Comparison of ENCODE assay signal across 9 mouse cellular contexts in genomic region chr13:44182544-44183191, GRCm38 (mm10).
DNase-seq lines count a peak whose midpoint lies in the region; ATAC-seq and TF ChIP-seq lines count a peak whose summit lies in the region.
"Had no signal": no experiment of that assay in that cellular context is flagged by ENCODE, and none has a peak within 500 bp of the region (broad histone marks: within the 10 kb centered on the region; RNA-seq: fewer than 3 reads in every experiment).

No protein-coding gene starts in this region.

- no peak overlapping the region for H3K9ac ChIP-seq in lung, postnatal 0 days (replicated peaks; ENCODE audit: low read depth)
- H3K9ac ChIP-seq in kidney, embryonic 15.5 days = no peak overlapping the region
- H3K9ac ChIP-seq: liver, embryonic 14.5 days had no signal

- intact Hi-C loops in gastrocnemius, postnatal 14 days (cut with DNase I; ENCODE audit: low total_unique reads) = no loop called here

- H3K4me1 ChIP-seq in lung, postnatal 0 days (ENCODE audit: insufficient read depth, low read depth, low read length) = peaks cover 4% of the 10 kb centered on the region; the same call in 1 of the 2 replicates
- peaks cover 21% of the 10 kb centered on the region for H3K4me1 ChIP-seq in kidney, embryonic 15.5 days

- no peaks in the 10 kb centered on the region for H3K9me3 ChIP-seq in lung, postnatal 0 days (ENCODE audit: low read length)
- no peaks in the 10 kb centered on the region for H3K9me3 ChIP-seq in kidney, embryonic 15.5 days (replicated peaks)

- no peak overlapping the region for H3K4me3 ChIP-seq in lung, postnatal 0 days (ENCODE audit: low read depth, low read length)
- H3K4me3 ChIP-seq in kidney, embryonic 15.5 days (replicated peaks) = no peak overlapping the region
- H3K4me3 ChIP-seq: myocyte had no signal

- H3K27me3 ChIP-seq in lung, postnatal 0 days (replicated peaks; ENCODE audit: insufficient read depth, low read length) = no peaks in the 10 kb centered on the region
- no peaks in the 10 kb centered on the region for H3K27me3 ChIP-seq in kidney, embryonic 15.5 days

- DNase-seq in lung, postnatal 0 days (ENCODE audit: low spot score) = peak; percentile 32
- DNase-seq in lung, postnatal 14 days = no peak
- DNase-seq in gastrocnemius, postnatal 14 days = peak; percentile 14
- DNase-seq in yolk sac, embryonic 10.5 days (ENCODE audit: low spot score) = peak; percentile 7
- DNase-seq in layer of hippocampus, postnatal 25 days (ENCODE audit: extremely low spot score in 1 of 2, low spot score in 1 of 2) = no peak

- no peak for TF ChIP-seq EP300 in lung, postnatal 0 days (IDR thresholded peaks at IDR 0.05)

- H3K4me2 ChIP-seq in lung, postnatal 0 days (replicated peaks; ENCODE audit: low read depth, low read length) = 0 out of 2 replicates have a peak overlapping the region, but pooled peaks have one; percentile 27
- 0 out of 2 replicates have a peak overlapping the region, but pooled peaks have one; percentile 1 for H3K4me2 ChIP-seq in kidney, embryonic 15.5 days

- WGBS in lung, postnatal 0 days = 24% methylated on average over 15 of the region's 15 CpGs
- 33% methylated on average over 15 of the region's 15 CpGs for WGBS in kidney, embryonic 15.5 days

- no peaks in the 10 kb centered on the region for H3K36me3 ChIP-seq in lung, postnatal 0 days (ENCODE audit: insufficient read depth, low read length)
- no peaks in the 10 kb centered on the region for H3K36me3 ChIP-seq in kidney, embryonic 15.5 days

- no peak for TF ChIP-seq CTCF in lung, postnatal 0 days (IDR thresholded peaks at IDR 0.05)

- H3K27ac ChIP-seq in lung, postnatal 0 days (ENCODE audit: low read length) = no peak overlapping the region
- peak overlapping the region; percentile 41; the same call in 1 of the 2 replicates for H3K27ac ChIP-seq in kidney, embryonic 15.5 days
- H3K27ac ChIP-seq: liver, embryonic 14.5 days had no signal

- ATAC-seq in lung, postnatal 0 days = no peak; the same call in 1 of the 2 replicates
- ATAC-seq in kidney, embryonic 15.5 days (replicated peaks; ENCODE audit: low FRiP score) = peak; percentile 40; the same call in 1 of the 2 replicates
- ATAC-seq in erythroid progenitor cell, adult 5-6 weeks (replicated peaks; ENCODE audit: low FRiP score, poor library complexity, severe bottlenecking) = no peak

Comparison
In these comparisons a context has a peak if more than half of its experiments do, and no peak if none do; other contexts are left out.
1. DNase-seq: peak in lung, postnatal 0 days (single experiment), gastrocnemius, postnatal 14 days (single experiment) and yolk sac, embryonic 10.5 days (single experiment); none in lung, postnatal 14 days (single experiment) and layer of hippocampus, postnatal 25 days (0 of 2).